Mouse (Mus musculus) natural killer cell, adult 2 months (primary cell): ENCODE measurements around the gene Ccdc152.

Experiments used
- DNase-seq, 2 experiments: peaks; one replicate each; pipeline ENCODE4 v3.0.0; 2022; ENCODE audit warnings: low spot score in 2 of 2

Ccdc152 gene

DNA sequence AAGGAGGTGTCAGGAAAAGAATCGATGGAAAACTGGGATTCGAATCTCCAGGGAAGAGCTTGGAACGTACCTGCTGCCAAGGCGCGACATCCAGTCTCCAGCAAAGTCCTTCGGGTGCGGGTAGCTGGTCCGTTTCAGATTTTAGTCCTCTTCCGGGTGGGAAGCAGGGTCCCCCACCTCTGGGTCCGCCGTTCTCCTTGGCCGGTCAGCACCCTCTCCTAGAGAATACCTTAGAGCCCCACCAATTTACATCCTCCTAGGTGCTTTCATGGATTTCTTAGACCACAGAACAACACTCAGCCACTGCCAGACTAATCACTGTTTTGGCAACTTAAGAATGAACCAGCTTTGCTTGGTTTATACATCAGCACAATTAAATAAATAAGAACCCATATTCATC, at the start of gene Ccdc152:
Ccdc152 (minus strand) TSS at position 101 of the 400 bp plus-strand sequence.
- no peak for DNase-seq

DNA sequence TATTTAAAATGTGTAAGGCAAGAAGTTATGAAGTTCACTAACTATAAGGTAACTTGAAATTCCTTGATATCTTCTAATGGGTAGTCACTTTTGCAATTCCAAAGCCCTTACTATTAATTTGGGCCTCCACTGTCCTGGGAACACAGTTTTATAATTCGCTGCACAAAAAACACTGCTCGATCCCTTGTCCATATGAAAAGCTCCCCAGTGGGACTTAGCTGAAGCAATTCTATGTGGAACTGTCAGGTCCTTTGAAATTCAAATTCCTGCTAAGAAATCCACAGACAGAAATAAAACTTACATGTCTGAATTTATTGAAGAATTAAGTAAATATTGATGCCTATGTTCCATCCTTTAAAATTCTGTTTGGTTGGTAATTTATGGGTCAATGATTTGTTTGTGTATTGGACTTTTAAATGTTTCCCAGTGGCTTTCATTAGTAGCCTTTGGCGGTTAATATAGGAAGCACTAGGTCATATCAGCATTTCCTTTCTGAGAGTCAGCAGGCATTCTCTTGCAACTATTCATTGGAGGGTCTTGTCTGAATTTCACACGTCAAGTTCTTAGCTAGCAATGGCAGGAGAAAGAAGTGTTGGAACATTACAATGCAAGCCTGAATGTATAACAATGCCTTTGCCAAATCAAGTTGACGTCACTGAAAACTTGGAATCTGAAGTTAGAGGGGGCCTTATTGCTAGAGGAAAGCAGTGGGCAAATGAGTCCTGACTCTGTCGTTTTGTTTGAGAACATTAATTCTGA, 46.2 kb upstream of the Ccdc152 start:
- no peak for DNase-seq

DNA sequence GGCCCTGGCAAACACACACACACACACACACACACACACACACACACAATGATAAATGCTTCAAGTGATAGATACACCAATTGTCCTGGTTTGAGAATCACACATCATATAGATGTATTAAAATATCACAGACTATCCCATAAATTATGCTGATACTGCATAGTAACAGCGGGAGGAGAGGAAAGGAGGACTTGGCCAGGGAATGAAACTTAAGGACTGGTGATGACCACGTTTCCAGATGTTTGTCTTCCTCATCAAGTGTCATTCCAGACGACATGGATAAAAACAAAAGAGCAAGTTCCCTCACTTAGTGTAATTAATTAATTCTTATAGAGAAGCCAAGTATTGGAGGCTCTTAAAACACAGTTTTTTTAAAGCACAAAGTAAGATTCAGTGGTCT, 43.4 kb upstream of the Ccdc152 start:
- no peak for DNase-seq

DNA sequence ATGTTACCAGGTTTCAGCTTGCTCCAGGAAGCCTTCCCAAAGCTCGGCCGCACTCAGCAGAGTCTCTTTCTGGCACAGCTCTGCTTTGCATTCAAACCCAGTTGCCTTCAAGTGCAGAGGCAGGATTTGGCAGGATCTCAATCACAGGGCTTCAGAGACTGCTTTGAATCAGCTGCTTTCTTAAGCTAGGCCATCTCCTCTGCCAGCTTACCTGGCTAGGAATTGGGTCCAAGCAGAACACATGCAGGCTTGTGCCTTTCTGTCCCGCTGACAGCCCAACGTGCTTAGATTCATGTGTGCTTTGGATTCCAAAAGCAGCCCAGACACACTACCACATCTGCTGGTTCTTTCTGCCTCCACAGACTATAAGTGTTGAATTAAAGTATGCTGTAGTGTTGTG, 41.2 kb upstream of the Ccdc152 start:
- DNase-seq: no peak

DNA sequence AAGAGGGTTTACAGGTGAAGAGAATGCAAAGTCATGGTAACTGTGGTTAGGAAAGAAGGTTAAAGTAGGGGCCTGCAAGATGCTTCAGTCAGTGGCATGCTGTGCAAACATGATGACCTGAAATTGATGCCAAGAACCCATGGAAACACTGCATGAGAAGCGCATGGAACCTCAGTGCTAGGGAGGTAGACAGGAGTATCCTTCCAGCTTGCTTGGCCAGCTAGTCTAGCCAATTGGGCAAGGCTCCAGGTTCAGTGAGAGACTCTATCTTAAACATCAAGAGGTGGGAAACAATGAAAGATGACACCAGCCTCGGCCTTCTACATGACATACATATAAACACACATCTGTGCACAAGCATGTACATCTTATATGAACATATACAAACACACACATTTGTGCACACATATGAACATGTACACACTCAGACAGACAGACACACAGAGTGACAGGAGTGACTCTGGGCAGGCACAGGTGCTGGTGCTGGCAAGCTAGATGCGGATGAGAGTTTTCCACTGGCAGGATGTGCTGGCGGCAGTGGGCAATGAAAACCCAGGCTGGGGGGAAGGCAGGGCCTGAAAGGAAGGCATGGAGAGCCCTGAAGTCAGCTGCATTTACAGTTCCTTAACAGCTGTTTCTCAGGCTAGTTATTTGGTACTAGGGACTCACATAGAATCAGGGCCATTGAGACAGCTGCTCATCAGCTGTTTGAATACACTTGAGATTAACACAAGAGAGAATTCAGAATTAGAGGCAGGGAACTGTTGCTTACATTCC, 38.7 kb upstream of the Ccdc152 start:
- no peak for DNase-seq

DNA sequence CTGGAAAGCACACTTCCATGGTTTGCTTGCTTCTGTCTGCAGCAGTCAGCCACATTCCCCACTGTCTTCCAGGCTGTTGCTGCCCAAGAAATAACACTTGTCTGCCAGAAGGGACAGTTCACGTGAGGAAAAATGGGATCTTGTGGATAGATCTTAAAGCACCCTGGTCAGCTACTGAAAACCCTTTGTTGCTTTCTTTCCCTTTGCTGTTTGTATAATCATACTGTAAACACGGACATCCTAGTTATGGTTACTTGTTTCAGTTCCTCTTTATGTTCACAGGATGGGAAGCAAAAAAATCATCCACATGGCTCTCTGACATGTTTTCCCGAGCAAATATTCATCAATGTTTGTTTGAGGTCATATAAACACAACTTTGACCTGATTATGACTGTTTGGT, 36.5 kb upstream of the Ccdc152 start:
- no peak for DNase-seq

DNA sequence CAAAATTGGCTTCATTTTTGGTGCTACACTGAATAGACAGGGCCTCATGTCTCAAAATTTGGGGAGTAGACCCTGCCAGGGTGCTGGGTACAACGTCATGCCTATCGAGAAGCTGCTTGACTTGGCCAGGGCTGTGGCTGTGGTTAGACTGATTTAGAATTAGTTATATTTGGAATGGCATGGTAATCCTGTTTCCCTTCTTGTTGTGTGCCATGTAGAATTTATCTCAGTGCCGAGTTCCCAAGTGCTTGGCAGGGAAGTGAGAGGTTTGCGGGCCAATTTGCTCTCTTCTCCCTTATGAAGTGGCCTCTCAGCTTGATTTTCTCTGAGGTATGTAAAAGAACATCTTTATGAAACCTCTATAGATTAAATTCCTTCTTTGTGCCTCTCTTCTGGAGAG, 29.2 kb upstream of the Ccdc152 start:
- DNase-seq: no peak

DNA sequence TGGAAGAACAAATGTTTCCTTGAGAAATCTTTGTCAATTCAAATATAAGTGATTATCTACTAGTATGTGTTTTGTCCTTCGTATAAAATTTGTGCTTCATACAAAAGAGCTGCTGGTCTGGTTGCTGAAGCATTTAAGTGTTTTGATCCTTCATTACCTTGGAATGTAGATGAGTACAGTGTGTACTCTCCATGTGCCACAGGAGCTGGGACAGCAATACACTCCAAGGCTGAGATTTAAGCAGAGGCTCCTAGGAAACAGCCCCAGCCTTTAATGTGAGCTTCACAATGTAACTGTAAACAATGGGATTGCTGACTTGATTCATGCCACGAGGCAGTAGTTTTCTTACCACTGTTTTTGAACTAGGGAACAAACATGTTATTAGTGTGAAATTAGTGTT, 28.5 kb upstream of the Ccdc152 start:
- DNase-seq: no peak

DNA sequence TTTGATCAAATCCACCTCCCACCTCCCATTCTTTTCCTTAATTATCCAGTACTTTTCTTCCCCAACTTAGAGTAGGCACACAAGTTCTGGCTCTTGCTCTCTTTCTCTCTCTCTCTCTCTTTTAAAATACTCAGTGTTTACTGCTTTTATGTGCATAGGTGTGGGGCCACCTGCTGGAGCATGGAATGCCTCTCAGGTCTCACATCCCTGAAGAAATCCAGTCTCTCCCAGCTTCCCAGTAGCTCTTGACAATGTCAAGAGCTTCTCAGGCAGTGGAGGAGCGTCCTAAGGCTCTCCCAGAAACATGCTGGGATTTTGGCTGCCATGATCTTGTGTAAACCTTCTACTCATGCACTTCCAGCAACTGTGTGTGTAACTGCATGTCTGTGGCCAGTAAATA, 27.0 kb upstream of the Ccdc152 start:
- DNase-seq: no peak

DNA sequence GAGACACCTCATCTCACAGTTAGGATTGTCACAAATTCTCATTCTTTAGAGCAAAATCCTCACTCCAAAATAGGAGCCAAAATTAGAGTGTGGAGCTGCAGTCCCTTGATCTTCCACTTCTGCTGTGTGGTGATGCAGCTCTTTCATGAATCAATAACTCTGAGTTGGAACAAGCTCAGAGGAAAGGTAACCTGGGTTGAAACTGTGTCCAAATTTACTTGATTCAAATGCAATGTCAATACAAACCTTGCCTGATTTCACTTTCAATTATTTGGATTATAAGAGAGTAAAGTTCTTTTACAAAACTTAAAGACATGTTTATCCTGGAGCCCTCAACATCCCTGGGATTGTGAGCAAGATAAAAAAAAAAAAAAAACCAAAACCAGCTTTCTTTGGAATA, 19.7 kb upstream of the Ccdc152 start:
- DNase-seq: no peak

DNA sequence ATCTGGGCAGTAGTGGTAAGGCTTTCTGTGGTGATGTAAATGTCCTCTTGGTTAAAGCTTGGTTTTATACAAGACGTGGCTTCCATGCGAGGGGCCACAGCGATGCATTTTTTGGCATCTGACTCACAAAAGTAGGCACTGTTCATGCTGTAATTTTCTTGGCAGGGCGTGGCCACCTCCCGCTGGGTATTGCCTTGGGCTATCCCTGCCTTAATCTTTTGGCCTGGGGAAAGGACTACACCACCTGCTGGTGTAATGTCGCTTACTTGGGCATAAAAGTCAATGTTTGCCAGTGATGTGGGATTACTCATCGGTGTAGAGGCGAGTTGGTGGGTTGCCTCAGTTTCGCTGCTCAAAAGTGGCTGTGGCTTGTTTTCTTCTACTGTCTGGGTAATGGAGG, 16.6 kb upstream of the Ccdc152 start:
- DNase-seq: no peak

DNA sequence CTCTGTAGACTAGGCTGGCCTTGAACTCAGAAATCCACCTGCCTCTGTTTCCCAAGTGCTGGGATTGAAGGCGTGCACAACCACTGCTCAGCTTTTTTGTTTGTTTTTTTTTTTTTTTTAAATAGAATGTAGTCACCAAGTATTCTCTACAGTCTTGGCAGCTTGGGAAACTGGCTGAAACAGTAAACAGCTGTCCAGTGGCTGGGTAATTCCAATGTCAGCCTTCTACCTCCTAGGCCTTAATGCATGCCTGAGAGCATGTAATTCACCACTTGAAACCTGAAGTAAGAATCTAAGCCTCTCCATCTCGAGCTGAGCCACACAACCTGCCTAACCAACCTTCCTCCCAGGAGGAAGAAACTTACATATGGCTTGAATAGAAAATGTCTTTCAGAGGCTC, 13.3 kb upstream of the Ccdc152 start:
- no peak for DNase-seq

DNA sequence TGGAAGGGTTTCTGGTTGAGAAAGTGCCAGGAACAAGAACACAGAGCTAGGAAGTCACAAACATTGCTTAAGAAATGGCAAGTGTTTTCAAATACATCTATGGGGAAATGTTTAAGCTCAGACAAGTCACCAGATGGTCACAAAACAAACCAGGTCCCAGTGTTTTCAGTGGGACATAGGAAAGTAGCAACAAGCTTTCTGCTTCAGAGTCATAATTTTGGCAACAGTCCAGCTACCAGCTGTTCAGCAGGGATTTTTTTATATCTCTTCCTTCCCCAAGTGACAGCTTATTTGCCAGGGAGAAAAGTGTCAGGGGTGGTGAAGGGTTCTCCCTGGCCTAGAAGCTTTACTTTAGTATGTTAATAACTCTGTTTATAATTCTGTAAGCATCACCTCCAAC, 9.6 kb upstream of the Ccdc152 start:
- no peak for DNase-seq

DNA sequence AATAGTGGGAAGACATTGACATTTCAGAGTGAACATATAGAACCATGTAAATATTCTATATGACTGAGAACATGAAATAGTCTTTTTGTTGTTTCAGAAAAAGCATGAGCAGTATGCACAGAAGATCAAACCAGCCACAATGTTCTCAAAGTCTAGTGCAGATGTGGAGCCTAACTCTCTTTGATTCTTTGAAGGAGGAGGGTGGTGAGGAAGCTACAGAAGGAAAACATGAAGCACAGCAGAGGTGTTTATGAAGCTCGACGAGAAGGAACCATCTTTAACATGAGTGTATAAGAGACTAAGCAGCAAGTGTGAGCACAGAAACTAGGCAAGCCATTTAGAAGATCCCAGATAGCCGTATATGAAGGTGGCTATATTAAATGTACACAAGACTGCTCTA, 6.5 kb upstream of the Ccdc152 start:
- no peak for DNase-seq

DNA sequence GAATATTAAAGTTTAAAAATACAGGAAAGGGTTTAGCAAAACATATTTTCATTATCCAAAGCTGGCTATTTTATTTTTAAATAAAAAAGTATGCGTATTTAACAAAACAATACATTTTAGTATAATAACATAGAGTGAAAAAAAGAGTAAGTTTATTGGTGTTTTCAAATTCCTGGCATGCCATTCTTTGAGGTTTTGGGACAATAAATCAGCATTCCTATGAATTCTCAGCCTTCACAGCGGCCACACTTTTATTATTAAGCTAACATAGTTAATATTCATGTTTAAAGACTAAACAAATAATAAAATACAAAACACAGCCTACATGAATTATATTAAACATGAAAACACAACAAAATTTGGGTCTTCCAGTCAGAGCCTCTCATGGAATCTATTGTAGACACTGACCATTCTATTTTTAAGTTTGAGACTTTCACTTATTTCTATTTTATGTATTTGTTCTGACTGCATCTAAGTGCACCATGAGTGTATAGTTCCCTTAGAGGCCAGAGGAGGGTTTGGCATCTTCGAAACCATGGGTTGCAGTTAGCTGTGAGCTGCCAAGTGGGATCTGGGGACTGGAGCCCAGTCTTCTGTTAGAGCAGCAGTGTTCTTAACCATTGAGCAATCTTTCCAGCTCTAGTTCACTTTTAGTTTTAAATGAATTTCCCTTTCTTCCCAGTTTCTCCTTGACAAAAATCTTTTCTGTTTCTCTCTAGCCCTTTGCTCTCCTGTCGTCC, 2.8 kb downstream of the Ccdc152 start:
- no peak for DNase-seq

DNA sequence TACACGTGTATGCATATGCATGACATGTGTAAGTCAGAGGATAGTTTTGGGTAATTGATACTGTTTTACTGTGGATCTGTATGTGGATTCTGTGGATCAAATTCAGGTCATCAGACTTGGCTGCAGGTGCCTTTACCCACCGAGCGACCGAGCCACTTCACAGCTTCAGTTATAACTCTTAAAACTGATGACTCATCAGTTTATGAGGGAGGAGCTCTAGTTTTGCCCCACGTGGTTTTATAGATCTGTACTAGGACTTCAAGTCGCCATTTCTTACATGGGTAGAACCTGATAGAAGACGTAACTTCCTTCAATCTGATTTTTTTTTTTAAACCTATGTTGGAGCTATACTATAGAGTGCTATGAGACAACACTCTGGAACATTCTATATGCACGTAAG, 5.7 kb downstream of the Ccdc152 start:
- DNase-seq: no peak

DNA sequence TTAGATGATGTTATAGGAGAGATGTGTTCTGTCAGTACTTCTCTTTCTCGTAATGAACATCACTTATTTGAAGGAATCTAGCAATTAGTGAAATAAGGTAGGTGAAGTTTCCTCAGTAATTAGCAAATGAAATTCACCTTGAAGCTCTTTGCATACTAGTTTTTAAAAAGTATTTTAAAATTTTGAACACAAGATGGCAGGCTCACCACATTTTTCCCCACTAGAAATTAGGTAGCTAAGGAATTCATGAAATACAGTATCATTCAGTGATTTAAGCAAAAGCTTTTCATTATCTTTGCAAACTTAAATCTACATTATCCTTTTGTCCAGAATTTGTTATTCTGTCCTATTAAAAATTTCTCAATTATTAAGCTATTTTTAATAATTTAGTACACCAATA, 7.3 kb downstream of the Ccdc152 start:
- DNase-seq: no peak

DNA sequence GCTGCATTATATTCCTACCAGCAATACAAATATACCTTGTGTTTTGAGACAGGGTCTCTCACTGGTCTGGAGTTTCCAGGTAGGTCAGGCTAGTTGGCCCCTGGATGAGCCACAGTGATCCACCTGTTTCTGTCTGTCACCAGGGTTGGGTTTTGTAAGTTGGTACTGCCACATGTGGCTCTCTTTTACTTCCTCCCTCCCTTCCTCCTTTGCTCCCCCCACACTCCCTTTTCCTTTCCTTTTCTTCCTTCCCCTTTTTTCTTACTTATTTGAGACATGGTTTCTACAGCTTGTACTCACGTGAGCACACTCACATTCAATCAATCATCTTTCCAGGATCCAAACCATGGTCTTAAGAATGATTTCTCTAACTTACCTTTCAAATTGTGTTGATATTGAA, 9.8 kb downstream of the Ccdc152 start:
- no peak for DNase-seq

DNA sequence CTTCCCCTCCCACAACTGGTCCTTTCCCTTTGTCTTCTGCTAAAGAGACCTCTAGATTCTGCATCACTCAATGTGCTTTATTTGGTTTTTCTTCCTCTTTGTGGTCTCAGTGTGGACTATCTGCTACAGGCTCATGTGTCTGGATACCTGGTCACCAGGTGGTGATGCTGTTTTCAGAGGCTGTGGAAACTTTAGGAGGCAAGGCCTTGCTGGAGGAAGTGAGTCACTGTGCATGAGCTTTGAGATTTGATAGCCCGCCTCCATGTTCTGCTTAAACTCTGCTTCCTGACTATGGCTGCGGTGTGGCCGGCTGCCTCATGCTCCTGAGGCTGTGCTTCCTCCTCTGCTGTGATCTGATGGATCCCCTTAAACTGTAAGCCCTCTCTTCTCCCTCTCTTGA, 12.9 kb downstream of the Ccdc152 start:
- DNase-seq: no peak

DNA sequence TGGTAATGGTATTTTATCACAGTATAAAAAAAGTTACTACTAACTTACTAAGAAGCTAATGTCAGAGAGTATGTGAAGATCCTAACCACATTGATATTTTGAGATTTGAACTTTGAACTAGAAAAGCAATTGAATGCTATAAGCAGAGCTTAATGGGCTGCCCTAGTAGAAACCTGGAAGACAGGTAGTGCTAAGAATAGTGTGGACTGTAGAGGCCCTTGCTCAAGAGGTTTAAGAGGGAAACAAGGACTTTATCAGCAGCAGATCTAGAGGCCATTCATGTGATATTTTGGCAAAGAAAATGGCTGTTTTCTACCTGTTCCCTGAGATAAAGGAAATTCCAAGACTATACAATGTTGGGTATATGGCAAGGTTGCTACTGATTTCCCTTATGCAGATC, 17.3 kb downstream of the Ccdc152 start:
- DNase-seq: no peak

DNA sequence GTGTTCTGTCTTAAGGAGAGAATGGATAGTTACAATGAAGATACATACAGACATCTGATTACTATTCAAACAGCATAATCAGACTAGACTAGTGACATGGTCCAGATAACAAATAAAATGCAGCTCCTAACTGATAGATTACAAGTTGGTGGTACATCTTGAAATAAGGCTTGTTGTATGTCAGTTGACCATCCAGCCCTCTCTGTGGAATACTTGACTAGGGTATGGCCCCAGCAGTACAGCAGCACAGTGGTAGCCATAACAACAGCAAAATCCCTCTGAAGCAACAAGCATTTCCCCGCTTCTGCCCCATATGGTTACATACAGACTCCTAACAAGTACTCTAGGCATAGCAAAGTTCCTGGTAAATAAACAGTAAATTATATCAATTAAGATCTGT, 21.6 kb downstream of the Ccdc152 start:
- no peak for DNase-seq

DNA sequence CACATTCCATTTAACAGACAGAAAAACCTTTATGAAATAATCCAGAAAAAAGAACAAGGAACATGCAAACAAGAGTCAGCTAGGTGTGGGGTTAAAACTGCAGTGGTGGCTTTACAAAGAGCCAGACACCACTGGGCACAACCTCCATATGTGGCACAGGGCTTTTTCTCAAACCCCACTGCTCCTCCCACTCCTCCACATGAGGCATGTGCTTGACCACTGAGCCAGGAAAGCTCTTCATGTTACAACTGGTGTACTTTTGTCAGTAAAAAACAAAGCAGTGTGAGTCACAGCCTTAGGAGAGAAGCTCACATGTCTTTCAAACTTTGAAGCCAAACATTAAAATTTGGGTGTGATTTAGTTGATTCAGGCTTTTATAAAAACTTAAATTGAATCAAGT, 22.1 kb downstream of the Ccdc152 start:
- DNase-seq: no peak

DNA sequence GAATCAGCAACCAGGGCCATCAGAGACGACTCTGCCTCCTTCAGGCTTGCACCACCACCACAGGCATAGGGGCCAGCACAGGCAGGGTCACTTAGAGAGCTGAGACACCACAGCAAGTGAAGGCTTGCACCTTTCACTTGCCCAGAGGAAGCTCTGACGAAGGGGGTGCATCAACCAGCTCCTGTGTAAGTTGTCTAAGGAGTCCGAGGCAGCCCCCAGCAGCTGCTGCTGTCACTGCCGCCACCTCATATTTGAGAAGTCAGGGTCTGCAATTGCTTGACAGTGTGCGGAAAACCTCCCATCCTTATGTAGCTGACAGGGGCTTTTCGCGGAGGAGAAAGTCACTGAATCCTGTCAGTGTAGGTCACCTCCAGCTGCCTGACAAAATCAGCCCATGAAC, 24.1 kb downstream of the Ccdc152 start:
- DNase-seq: no peak
